Mouse (Mus musculus): ENCODE results near the gene Shd.
A peak's percentile ranks its signal among the peaks of the same experiment; 100 is the strongest.
"Not testable (repeated sequence)": the region's sequence is repeated elsewhere in the genome, so short reads cannot be mapped to it uniquely, and the experiment has no call there.

Shd gene

GRCm38 (mm10) chr17:55969966-55970891 is at the start of gene Shd:
Gene Shd (plus strand): TSS chr17:55970467.
- peak; percentile 79 for DNase-seq (ENCODE audit: low spot score)

GRCm38 (mm10) chr17:55931553-55932502 is 38.4 kb upstream of the Shd start:
- peak; percentile 85 for DNase-seq (ENCODE audit: low spot score)

GRCm38 (mm10) chr17:55932635-55933034 is 37.6 kb upstream of the Shd start:
- DNase-seq (ENCODE audit: low spot score), result no peak

GRCm38 (mm10) chr17:55933191-55933590 is 37.1 kb upstream of the Shd start:
- no peak for DNase-seq (ENCODE audit: low spot score)

GRCm38 (mm10) chr17:55944387-55944865 is 25.8 kb upstream of the Shd start:
- not testable (repeated sequence) for DNase-seq (ENCODE audit: low spot score)

- DNase-seq (ENCODE audit: low spot score), result peak; percentile 84
These were observed 25.2 kb upstream of the Shd start for GRCm38 (mm10) chr17:55944866-55945682.

GRCm38 (mm10) chr17:55945696-55946095 is 24.6 kb upstream of the Shd start:
- no peak for DNase-seq (ENCODE audit: low spot score)

GRCm38 (mm10) chr17:55948647-55949046 is 21.6 kb upstream of the Shd start:
- no peak for DNase-seq (ENCODE audit: low spot score)

- DNase-seq (ENCODE audit: low spot score), result no peak
These were observed 20.9 kb upstream of the Shd start, which contains the start of gene Zfp119b for GRCm38 (mm10) chr17:55949400-55949799. Gene Zfp119b (minus strand): TSS chr17:55949500.

- no peak for DNase-seq (ENCODE audit: low spot score)
These were observed 19.7 kb upstream of the Shd start for GRCm38 (mm10) chr17:55950601-55951000.

- DNase-seq (ENCODE audit: low spot score), result no peak
These were observed 18.2 kb upstream of the Shd start for GRCm38 (mm10) chr17:55952041-55952440.

GRCm38 (mm10) chr17:55952447-55953027 is 17.7 kb upstream of the Shd start, which contains the start of gene Ebi3:
Gene Ebi3 (plus strand): TSS chr17:55952640.
- DNase-seq (ENCODE audit: low spot score), result no peak

GRCm38 (mm10) chr17:55953751-55954150 is 16.5 kb upstream of the Shd start:
- no peak for DNase-seq (ENCODE audit: low spot score)

- DNase-seq (ENCODE audit: low spot score), result no peak
These were observed 16.0 kb upstream of the Shd start for GRCm38 (mm10) chr17:55954229-55954628.

- DNase-seq (ENCODE audit: low spot score), result peak; percentile 74
These were observed 14.1 kb upstream of the Shd start for GRCm38 (mm10) chr17:55956129-55956528.

GRCm38 (mm10) chr17:55956591-55956990 is 13.7 kb upstream of the Shd start:
- DNase-seq (ENCODE audit: low spot score), result no peak

GRCm38 (mm10) chr17:55957168-55957567 is 13.1 kb upstream of the Shd start:
- peak; percentile 83 for DNase-seq (ENCODE audit: low spot score)

GRCm38 (mm10) chr17:55957726-55958583 is 12.3 kb upstream of the Shd start:
- DNase-seq (ENCODE audit: low spot score), result no peak

GRCm38 (mm10) chr17:55958584-55958886 is 11.7 kb upstream of the Shd start:
- no peak for DNase-seq (ENCODE audit: low spot score)
